Mouse (Mus musculus) mature B cell (primary cell): Measurements from ENCODE around the gene A830005F24Rik.
"Not testable (repeated sequence)": the region's sequence is repeated elsewhere in the genome, so short reads cannot be mapped to it uniquely, and the experiment has no call there.

Experiments used
- in situ Hi-C: fragments of 300-500 bp; cut with MboI; formaldehyde crosslinking; loops from 2 replicates; pipeline ENCODE4 v1.14.3; 2019

A830005F24Rik gene

DNA sequence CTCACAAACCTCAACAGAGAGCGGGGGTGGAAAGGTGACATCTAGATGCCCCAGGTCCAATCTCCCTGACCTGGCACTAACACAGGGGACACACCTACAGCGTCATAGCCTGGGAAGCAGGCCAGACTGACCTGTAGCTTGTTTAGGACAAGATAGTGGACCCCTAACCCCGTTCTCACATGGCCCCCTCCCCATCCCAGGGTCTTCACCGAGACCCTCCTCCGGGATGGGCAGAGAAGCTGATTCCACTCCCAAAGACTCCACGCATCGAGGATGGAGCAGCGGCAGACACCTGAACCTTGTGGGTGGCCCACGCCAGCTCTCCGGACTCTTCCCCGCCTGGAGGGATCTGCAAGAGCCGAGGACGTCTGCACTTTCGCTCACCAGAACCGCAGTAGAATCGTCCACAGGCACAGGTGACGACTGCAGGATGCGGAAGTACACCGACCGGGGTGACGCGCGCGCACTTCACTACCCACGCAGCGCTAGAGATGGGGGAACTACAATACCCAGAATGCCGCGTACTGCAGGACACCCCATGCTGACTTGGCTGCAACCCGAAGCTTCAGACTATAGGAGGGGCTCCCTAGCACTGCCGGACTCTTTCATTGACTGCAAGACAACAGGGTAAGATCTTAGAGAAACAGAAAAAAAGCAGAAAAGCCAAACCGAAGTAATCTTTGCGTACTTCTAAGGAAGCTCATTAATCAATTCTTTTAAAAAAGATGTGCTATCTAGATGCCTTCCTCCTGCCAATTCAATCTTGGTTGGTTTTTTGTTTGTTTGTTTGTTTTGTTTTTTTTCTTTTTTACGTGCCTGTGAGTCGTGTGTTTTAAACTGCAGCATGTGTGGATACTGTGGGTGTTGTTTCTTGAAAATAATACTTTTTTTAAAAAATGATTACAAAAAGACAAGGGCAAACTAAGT lies at the start of gene A830005F24Rik, which contains the start of gene Zfp169:
Gene A830005F24Rik (plus strand): TSS at position 568 of the 927 bp plus-strand sequence.
Gene Zfp169 (minus strand): TSS at position 449 of the 927 bp plus-strand sequence.
- in situ Hi-C loops = no loop called here

DNA sequence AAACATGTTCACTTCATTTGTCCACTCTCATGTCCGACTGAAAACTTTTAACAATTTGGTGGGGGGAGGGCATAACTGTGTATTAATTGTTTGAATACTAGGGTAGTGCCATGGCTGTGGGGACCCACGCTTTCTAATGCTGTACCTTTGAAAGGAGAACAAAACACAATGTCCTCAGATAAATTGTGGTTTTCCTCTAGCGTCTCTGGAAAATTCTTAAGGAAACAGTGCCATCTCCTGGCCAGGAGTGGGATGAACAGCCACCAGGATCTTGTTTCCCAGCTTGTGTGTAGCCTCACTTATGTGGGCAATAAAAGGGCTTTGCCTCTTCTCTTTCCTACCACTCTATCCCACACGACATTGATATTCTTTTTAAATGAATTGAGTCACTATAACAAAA lies 49.2 kb upstream of the A830005F24Rik start:
- in situ Hi-C loops = no loop called here

DNA sequence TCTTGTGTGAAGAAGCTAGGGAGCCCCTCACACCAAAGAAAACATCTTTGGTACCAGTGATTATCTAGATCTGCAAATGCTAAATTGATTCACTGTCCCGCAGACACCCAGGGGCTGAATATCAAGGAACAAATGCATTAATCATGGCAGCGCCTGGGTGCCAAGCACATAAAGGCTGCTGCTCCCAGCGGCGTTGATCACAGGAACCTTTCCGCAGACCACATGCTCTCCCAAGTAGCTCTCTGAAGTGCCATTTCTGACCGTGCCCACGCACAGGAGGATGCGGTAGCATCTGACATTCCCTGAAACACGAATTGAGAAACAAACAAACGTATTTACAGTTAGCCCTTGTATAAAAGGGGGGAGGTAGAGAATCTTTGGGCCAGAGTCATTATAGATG lies 47.2 kb upstream of the A830005F24Rik start:
- in situ Hi-C loops = no loop called here

DNA sequence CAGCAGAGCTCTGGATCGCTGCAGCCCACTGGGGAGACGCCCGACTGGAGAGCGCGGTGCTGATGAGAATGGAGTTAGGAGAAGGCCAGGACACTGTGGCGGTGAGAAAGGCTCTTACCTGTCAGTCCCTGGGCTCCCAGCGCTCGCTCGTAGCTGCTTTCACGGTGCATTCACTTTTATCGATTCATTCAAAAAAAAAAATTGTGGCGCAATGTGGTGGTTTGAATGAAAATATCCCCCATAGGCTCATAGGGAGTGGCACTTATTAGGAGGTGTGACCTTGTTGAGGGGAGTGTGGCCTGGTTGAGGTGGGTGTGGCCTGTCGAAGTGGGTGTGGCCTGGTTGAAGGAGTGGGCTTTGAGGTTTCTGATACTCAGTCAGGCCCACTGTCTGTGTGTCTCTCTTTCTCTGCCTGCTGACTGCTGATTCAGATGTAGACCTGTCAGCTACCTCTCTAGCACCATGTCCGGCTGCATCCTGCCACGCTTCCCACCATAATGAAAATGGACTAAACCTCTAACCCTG lies 44.7 kb upstream of the A830005F24Rik start:
- in situ Hi-C loops = no loop called here

DNA sequence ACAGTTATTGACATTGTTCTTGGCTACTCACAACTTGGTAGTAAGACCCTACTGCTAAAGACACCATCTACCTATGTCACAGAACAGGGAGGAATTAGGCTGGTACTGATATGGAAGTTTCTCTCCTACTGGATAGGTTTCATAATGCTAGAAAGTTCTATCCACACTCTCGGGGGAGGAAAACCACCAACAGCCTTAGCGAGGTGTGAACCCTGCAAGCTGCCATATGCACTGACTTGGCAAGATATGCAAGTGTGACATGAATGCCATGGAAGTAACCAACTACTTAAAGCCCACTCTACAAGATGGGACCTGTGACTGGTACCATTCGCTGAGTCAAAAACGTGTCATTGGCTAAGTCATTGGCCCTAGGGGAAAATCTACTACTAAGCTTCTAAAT lies 29.8 kb upstream of the A830005F24Rik start:
- in situ Hi-C loops = no loop called here

DNA sequence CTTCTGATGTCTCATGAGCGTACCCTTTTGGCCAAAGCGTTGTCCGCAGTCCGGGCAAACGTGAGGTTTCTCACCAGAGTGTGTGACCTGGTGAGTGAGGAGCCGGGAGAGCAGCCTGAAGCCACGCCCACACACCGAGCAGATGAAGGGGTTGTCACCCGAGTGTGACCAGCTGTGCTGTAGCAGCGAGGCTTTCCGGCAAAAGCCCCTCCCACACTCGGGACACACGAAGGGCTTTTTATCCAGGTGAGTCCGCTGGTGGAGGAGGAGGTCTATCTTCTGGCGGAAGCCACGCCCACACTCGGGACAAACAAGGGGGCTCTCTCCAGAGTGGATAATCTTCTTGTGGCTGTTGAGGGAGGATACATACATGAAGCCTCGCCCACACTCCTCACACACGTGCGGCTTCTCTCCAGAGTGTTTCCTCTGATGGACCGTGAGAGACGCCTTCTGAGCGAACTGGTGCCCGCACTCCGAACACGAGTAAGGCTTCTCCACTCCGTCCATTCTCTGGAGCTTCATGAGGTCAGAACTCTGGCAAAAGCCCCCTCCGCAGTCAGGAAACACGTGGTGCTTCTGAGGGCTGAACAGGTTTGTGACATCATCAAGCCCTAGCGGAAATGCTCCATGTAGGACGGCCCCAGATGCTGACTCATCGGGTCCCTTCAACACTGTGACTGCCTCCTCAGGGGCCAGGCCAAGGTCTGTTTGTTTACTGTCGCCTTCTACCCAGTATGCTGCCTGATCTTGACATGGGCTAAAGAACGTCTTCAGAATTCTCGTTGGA lies 22.8 kb upstream of the A830005F24Rik start:
- in situ Hi-C loops = no loop called here

DNA sequence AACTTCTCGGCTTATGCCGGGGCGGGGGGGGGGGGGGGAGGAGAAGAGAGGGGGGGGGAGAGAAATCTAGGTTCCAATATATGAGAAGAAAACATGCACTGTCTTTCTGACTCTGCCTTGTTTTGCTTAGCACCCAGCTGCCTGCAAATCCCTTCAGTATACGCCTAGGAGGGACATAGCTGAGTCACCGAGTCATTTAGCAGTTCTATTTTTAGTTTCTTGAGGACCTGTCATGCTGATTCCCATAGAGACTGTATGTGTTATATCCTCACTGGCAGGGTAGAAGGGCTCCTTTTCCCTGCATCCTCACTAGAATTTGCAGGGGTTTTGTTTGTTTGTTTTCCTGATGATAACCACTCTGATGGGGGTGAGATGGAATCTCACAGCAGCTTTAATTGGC lies 20.2 kb upstream of the A830005F24Rik start:
- in situ Hi-C loops = no loop called here

DNA sequence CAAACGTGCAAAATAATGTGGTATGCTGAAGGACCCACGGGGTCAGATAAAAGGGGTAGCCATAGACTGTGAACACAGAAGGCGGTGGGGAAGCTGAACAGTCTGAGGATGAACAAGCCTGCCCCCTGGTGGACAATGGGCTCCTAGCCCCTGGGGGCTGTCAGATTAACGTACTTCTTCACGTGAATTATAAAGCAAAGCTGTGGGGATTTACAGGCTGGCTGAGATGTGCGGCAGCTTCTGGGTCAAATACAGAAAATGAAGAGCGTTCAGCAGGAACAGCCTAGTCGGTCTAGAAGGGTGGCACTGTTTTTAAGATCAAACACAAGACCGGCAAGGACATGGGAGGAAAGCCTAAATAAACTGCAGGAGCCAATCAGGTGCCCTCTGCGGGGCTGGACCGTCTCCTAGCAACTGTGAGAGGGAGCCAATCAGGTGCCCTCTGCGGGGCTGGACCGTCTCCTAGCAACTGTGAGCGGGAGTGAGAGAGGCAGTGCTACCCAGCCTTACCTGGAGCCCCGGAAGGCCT lies 15.6 kb upstream of the A830005F24Rik start:
- in situ Hi-C loops = no loop called here

DNA sequence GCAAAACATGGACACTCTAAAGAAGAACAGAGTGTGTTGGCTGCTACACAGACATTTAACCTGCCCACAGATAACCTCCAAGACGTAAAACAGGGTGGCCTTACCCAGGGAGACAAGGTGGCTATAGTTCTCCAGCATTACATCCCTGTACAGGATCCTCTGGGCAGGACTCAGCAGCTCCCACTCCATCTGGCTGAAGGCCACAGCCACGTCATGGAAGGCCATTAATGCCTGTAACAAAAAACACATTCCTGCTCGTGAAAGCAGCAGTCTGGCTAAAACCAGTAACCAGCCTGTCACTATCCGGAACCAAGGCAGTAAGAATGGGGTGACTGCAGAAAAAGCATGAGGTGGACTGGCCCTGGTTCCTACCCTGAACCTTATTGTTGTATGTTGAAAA lies 14.7 kb upstream of the A830005F24Rik start:
- in situ Hi-C loops = no loop called here

DNA sequence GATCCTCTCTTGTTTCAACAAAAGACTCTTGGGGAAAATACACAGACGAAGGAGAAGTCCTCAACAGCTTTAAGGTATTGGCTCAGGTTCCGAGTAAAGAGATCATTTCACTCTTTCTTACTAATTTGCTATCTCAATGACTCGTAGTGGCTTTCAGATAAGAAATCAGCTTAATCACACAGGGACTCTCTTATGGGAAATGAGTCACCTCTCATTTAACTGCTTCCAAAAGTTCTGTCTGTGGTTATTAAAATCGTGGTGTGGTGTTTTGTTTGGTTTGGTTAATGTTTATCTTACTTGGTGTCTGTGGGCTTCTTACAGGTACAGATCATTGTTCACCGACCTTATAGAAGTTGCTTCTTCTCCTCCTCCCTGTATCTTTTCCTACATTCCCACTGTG lies 10.9 kb upstream of the A830005F24Rik start:
- in situ Hi-C loops = no loop called here

DNA sequence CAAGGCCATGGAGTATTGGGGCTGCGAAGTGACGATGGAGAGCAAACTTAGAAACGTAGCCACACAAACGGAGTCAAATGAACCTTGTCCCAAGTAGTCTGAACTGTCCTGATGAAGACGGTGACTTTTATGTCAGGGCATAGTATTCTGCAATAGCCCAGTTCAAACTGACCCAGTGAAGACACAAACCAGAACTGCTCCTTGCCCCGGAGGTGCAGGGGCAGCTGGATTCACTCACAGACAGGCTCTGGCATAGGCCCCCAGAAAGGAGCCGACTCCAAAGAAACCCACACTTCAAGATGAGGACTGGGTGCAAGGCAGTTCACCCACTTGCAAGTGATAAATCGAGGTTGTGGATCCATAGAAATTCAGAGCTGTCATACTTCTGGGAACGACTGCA lies 4.7 kb upstream of the A830005F24Rik start:
- in situ Hi-C loops = no loop called here

DNA sequence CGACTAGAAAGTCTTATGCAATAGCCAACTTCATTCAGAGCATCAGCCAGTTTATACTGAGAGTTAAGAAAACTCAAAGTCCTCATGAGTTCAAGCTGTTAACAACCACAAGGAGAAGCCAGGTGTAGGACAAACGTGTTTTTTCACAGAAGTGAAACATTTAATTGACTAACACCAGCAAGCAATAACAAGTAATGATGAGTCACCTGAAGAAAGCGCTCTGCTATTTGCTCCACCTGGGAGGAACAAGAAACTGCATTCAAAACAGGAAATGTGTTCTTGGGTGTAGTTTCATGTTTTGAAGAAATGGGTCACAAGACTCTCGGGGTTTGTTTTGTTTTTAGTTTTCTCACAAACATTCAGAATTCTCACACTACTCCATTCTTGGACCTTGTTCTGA lies 2.5 kb downstream of the A830005F24Rik start:
- in situ Hi-C loops = no loop called here

DNA sequence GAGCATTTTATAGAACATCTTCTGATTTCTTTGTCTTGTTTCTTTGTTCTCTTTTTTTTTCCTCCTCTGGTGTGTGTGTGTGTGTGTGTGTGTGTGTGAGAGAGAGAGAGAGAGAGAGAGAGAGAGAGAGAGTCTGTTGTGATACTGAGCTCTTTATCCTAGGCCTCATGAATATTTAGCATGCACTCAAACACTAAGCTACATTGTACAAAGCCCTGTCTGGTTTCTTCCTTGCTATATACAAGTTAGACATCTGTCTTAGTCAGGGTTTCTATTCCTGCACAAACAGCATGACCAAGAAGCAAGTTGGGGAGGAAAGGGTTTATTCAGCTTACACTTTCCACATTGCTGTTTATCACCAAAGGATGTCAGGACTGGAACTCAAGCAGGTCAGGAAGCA lies 5.8 kb downstream of the A830005F24Rik start:
- in situ Hi-C loops = not testable (repeated sequence)

DNA sequence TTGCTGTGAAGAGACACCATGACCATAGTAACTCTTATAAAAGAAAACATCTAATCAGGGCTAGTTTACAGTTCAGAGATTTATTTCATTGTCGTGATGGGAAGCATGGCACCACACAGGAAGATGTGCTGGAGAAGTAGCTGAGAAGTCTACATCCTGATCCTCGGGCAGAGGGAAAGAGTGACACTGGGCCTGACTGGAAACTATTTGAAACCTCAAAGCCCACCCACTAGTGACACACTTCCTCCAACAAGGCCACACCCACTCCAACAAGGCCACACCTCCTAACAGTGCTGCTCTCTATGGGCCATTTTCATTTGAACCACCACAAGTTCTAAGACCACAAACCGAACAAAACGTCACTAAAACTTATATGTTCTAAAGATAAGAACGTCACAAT lies 12.4 kb downstream of the A830005F24Rik start:
- in situ Hi-C loops = loop anchor here (5.0 kb wide), 1 partner anchor 112 kb away; no protein-coding TSS in a partner anchor

DNA sequence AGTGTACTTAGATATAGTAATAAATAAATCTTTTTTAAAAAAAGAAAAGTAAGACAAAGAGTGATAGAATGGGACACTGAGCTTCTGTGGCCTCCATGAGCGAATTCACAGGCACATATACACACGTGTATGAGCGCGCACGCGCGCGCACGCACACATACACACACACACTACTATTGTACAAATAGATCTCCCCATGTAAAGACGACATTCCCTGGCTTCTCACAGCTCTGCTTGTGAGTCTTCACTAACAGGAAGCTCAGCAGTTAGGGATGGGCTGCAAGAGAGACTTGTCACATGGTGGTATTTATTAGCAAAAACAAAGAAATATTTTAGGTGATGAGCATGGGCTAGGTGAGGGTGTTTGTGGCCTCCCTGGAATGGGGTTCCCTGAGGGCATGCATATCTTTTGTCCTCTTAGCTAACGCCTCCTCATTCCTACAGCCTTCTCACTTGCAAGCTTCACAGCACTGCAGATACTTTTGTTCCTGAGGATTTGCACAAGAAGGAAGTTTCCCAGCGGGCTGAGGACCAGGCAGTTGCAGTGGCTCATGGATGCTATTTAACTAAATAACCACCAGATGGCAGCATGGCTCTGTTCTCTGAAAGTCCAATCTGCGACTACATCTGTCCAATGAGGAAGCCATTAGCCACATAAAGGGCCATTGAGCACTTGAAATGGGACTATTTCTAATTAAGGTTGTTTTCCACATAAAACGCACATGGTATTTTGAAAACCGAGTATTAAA lies 14.9 kb downstream of the A830005F24Rik start:
- in situ Hi-C loops = loop anchor here (5.0 kb wide), 1 partner anchor 109 kb away; no protein-coding TSS in a partner anchor

DNA sequence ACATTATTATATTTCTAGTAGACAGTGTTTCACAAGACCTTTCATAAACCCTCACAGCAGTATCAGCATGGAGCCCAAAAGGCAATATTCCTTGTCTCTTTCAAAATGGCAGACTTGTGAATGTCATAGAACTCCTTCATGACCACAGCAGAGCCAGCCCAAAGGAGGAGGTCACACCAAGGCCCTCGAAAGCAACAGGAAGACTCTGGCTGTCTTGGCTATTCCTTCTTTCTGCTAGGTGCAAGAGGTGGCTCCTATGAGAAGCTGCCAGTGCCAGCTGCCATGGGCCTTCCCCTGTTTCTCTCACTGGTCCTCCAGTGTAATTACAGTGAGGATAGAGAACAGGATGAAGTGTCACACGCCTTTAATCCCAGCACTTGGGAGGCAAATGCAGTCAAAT lies 15.7 kb downstream of the A830005F24Rik start:
- in situ Hi-C loops = loop anchor here (5.0 kb wide), 1 partner anchor 108 kb away; no protein-coding TSS in a partner anchor

DNA sequence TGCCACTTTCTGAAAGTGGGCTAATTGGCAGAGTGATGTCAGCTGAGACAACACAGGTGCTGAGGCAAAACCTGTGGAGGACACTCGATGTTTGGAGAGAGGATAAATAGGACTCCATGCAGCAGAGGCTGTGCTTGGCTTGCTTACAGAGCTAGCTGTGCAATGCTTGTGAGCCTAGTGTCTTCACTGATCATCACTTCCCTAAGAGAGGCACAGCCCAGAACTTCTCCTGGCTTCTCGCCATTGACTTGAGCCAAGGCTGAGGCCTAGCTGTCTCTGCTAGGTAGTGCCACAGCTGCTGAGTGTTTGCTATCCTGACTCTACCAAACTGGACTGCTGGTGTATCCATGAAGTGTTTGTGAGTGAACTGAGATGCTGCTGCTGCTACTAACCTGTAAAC lies 17.3 kb downstream of the A830005F24Rik start:
- in situ Hi-C loops = no loop called here

DNA sequence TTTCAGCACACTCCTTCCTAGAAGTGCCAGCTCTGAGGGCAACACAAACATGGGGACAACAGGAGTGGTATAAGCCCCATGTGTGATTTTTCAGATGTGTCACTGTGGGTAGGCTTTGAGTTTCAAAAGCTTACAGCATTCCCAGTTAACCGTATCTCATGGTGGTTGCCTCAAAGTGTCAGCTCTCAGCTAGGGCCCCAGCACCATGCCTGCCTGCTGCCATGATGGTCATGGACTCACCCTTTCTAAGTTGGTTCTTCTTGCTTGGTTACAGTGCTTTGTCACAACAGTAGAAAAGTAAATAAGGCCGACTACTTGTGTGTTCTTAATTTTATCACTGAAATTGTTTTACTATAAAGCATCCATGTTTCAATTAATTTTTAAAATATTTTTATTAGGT lies 18.1 kb downstream of the A830005F24Rik start:
- in situ Hi-C loops = no loop called here

DNA sequence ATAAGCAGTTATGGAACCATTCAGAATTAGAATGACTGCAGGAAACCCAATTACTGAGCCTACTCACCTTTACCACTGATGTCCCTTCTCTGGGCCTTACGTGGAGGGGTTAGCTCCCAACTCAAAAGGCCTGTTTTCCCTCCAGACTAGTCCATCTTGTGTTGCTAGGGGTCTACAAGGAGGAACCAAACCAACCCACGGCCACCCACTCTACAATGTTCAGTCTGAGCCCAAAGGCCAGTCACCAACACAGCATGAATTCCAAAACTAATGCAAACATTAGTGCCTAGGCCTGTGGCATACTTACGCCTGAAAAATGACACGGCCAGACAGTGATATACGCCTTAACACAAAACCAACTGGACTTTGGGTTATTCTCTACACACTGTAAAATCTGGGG lies 20.1 kb downstream of the A830005F24Rik start:
- in situ Hi-C loops = no loop called here

DNA sequence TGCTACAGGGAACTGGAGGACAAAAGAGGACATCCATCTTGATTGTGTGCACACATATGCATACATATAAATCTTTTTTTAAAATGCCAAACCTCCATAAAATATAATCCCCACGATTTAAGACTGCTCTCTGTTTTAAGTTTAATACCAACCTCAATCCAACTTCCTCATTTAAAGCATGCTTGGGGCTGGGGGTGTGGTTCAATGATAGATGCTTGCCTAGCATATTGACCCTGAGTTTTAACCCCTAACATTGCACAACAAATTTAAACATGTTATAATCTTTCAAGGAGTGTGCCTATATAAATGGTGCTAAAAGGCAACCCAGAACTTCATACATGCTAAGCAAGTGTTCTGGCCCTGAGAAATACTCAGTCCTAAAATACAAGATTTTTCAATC lies 27.1 kb downstream of the A830005F24Rik start:
- in situ Hi-C loops = no loop called here

DNA sequence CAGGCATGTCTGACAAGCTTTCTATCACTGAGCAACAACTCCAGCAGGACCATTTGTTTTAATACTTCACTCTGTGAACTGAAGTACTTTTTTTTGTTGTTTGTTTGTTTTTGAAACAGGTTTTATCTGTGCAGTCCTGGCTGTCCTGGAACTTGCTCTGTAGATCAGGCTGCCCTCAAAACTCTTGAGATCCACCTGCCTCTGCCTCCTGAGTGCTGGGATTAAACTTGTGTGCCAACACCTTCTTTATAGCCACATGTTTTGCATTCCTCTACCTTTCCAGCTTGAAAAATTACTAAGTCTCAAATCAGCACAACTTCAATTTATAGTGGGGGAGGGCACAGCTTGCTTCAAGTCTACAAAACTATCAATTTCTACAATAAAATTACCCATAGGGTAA lies 31.0 kb downstream of the A830005F24Rik start:
- in situ Hi-C loops = no loop called here
